Mouse (Mus musculus) cerebellum, adult 2 months (tissue): ENCODE measurements around the gene Mslnl.

Experiments
- CTCF ChIP-seq: fragments of 200-500 bp; IDR thresholded peaks from 2 replicates; pipeline ENCODE4 v1.5.1; 2011; ENCODE audit warnings: low read depth, mild to moderate bottlenecking, control low read depth, low read length, moderate library complexity, borderline replicate concordance; ENCODE audit not compliant: insufficient read depth
- POLR2A ChIP-seq: fragments of 200-500 bp; IDR thresholded peaks from 2 replicates; pipeline ENCODE4 v1.6.1; 2011; ENCODE audit warnings: low read length, control low read depth, borderline replicate concordance; ENCODE audit not compliant: insufficient read depth

DNA sequence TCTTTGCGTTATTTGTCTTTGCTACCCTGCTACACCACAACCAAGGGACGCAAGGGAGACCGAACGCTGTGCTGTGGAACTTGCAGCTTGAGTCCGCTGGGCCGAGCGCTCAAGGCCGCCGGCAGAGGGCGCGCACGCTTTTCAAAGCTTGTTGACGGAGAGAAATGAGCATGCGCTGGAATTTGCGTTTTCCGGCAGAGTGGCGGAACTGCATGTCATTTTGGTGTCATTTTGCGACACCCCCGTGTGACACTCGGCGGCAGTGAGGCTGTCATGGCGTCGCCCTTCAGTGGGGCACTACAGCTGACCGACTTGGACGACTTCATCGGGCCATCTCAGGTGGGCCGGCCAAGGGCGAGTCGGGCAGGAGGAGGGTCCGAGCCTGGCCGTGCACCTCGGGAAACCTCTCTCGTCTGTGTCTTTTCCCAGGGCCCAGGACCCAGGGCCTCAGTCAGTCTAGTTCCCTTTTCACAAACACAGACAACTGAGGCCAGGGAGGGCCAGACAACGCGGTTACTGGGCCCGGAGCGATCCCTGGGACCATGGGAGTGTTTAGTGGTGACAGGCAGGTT, 37.8 kb downstream of the Mslnl start, which contains the start of gene Narfl:
- TF ChIP-seq POLR2A (peak; percentile 79), CTCF (peak; percentile 95)
